Mouse (Mus musculus) stomach, postnatal 0 days (tissue): Measurements from ENCODE around the gene Cox7a1. TPM values are rescaled to one million over a fixed set of nuclear protein-coding genes. Genes with fewer than 3 reads are reported as not detected.
"Not testable (repeated sequence)": the region's sequence is repeated elsewhere in the genome, so short reads cannot be mapped to it uniquely, and the experiment has no call there.

Source experiments
- ATAC-seq: fragments of 200-750 bp; cut with Nextera tagmentation; 2 replicates; pipeline ENCODE4 v1.8.0; 2017; ENCODE audit not compliant: low FRiP score, low TSS enrichment
- DNase-seq: peaks from one replicate; pipeline ENCODE4 v3.0.0-alpha.2; 2016; ENCODE audit warnings: low spot score
- H3K27ac ChIP-seq: fragments of 300-500 bp; sonication (generic); replicated peaks from 2 replicates; pipeline ENCODE4 v1.5.1; 2014; ENCODE audit warnings: mild to moderate bottlenecking, control low read depth
- H3K27me3 ChIP-seq: fragments of 300-500 bp; sonication (generic); 2 replicates; pipeline ENCODE4 v1.6.1; 2014; ENCODE audit warnings: low read length; ENCODE audit not compliant: control insufficient read depth, insufficient read depth
- H3K36me3 ChIP-seq: fragments of 300-500 bp; sonication (generic); 2 replicates; pipeline ENCODE4 v1.6.1; 2014; ENCODE audit warnings: low read length, mixed read lengths; ENCODE audit not compliant: control insufficient read depth, insufficient read depth
- H3K4me1 ChIP-seq: fragments of 300-500 bp; sonication (generic); replicated peaks from 2 replicates; pipeline ENCODE4 v1.6.1; 2014; ENCODE audit warnings: antibody characterized with exemption; ENCODE audit not compliant: control insufficient read depth, insufficient read depth
- H3K4me2 ChIP-seq: fragments of 300-500 bp; sonication (generic); replicated peaks from 2 replicates; pipeline ENCODE4 v1.6.1; 2014; ENCODE audit warnings: low read depth, mild to moderate bottlenecking, control low read depth, moderate library complexity
- H3K4me3 ChIP-seq: fragments of 300-500 bp; sonication (generic); 2 replicates; pipeline ENCODE4 v1.5.1; 2014; ENCODE audit warnings: low read depth, low read length, control low read depth
- H3K9ac ChIP-seq: fragments of 300-500 bp; sonication (generic); 2 replicates; pipeline ENCODE4 v1.6.1; 2014; ENCODE audit warnings: mild to moderate bottlenecking, low read length, control low read depth, mixed read lengths
- H3K9me3 ChIP-seq: fragments of 300-500 bp; sonication (generic); 2 replicates; pipeline ENCODE4 v1.6.1; 2016; ENCODE audit warnings: low read length; ENCODE audit not compliant: control insufficient read depth
- CTCF ChIP-seq: IDR thresholded peaks from 2 replicates; pipeline ENCODE4 v1.5.1; 2016; ENCODE audit warnings: antibody characterized with exemption, low read depth, mild to moderate bottlenecking, moderate library complexity
- EP300 ChIP-seq: optimal IDR thresholded peaks from 2 replicates; pipeline ENCODE3; 2016; ENCODE audit warnings: antibody characterized with exemption
- WGBS: fragments of 180-500 bp; shearing (Covaris S2); extraction: QIAGEN DNeasy Blood & Tissue Kit; methylation state at CpG from one replicate; pipeline ENCODE4 v1.1.7; 2014; 5-methylcytosine and 5-hydroxymethylcytosine counted together
- polyA plus RNA-seq: library from polyadenylated mRNA; unstranded; fragments of >200 nt; fragmentation: Nextera tagmentation; extraction: Ambion mirVana; gene quantifications from 2 replicates; pipeline ENCODE4 v1.2.1, GENCODE M21; 2015

The Cox7a1 gene
- polyA plus RNA-seq, 1 experiment from 2014 or later, result 38.8 TPM

- DNase-seq, result no peak
These were observed 13.5 kb upstream of the Cox7a1 start for GRCm38 (mm10) chr7:30170283-30170951.

GRCm38 (mm10) chr7:30176474-30176873 lies 7.5 kb upstream of the Cox7a1 start:
- WGBS, result 83% methylated on average over 12 of the region's 12 CpGs
- no peak overlapping the region for H3K4me3 ChIP-seq
- H3K27ac ChIP-seq, result no peak overlapping the region
- TF ChIP-seq CTCF (no peak), EP300 (no peak)
- H3K4me1 ChIP-seq, result no peaks in the 10 kb centered on the region
- H3K36me3 ChIP-seq, result peaks cover 8% of the 10 kb centered on the region
- H3K27me3 ChIP-seq, result no peaks in the 10 kb centered on the region
- H3K9me3 ChIP-seq, result no peaks in the 10 kb centered on the region
- ATAC-seq (no peak), DNase-seq (no peak)
- H3K9ac ChIP-seq, result no peak overlapping the region; the same call in 1 of the 2 replicates
- no peak overlapping the region for H3K4me2 ChIP-seq

More at GRCm38 (mm10) chr7:30170283-30170951, 13.5 kb upstream of the Cox7a1 start:
- Histone ChIP-seq H3K4me1 (no peaks in the 10 kb centered on the region), H3K27ac (peak overlapping the region; percentile 88; the same call in 1 of the 2 replicates), H3K36me3 (no peaks in the 10 kb centered on the region), H3K27me3 (no peaks in the 10 kb centered on the region), H3K4me2 (peak overlapping the region; percentile 72), H3K4me3 (peak overlapping the region; percentile 74), H3K9me3 (no peaks in the 10 kb centered on the region), H3K9ac (peak overlapping the region; percentile 82)
- TF ChIP-seq CTCF (no peak), EP300 (no peak)
- ATAC-seq, result peak; percentile 52
- WGBS, result 18% methylated on average over 11 of the region's 11 CpGs

DNA sequence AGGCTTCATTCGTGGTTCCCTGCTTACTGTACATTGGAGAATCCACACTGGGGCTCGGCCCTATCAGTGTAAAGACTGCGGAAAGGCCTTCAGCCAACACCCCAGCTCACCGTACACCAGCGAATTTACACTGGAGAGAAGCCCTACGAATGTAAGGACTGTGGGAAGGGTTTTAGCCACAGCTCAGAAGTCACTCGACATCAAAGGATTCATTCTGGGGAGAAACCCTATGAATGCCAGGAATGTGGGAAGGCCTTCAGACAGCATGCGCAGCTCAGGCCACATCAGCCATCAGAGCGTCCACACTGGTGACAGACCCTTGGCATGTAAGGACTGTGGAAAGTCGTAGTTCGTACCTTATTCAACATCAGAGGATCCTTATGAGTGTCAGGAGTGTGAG lies 5.7 kb upstream of the Cox7a1 start:
- 81% methylated on average over 11 of the region's 11 CpGs for WGBS
- H3K36me3 ChIP-seq, result peaks cover 8% of the 10 kb centered on the region
- H3K9me3 ChIP-seq, result no peaks in the 10 kb centered on the region
- no peaks in the 10 kb centered on the region for H3K4me1 ChIP-seq
- no peak overlapping the region for H3K9ac ChIP-seq
- no peak overlapping the region for H3K4me2 ChIP-seq
- no peaks in the 10 kb centered on the region for H3K27me3 ChIP-seq
- DNase-seq (no peak), ATAC-seq (no peak)
- no peak overlapping the region for H3K27ac ChIP-seq
- H3K4me3 ChIP-seq, result no peak overlapping the region
- TF ChIP-seq CTCF (no peak), EP300 (no peak)

- H3K9ac ChIP-seq, result no peak overlapping the region
- no peak overlapping the region for H3K27ac ChIP-seq
- ATAC-seq (0 out of 2 replicates have a peak, but pooled peaks have one; percentile 15), DNase-seq (peak; percentile 81)
- H3K4me3 ChIP-seq, result no peak overlapping the region
- H3K27me3 ChIP-seq, result no peaks in the 10 kb centered on the region
- peak; percentile 93 for TF ChIP-seq CTCF
- no peak for TF ChIP-seq EP300
- WGBS, result 4% methylated on average over 4 of the region's 4 CpGs
- no peaks in the 10 kb centered on the region for H3K9me3 ChIP-seq
- H3K4me1 ChIP-seq, result no peaks in the 10 kb centered on the region
- peaks cover 8% of the 10 kb centered on the region for H3K36me3 ChIP-seq
- H3K4me2 ChIP-seq, result no peak overlapping the region
These were observed 2.6 kb upstream of the Cox7a1 start for GRCm38 (mm10) chr7:30181308-30181707.

DNA sequence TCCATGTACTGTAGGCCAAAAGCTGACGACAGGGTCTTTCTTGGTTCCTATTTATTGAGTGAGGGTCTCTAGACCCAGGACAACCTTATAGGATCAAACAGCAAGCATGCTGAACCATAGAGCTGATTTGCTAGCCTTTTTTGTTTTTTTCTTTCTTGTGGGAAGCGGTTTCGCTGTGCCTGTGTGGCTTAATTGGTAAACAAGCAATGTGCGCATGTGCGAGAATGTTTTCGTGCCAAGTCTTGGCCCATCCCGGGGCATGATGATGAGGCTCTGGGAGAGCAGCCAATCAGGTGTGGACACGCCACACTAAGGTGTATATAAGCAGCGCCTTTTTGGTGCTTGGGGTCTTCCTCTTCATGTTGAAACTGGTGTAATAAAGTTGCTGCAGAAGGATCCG lies 2.0 kb upstream of the Cox7a1 start:
- H3K9ac ChIP-seq, ATAC-seq, H3K9me3 ChIP-seq, H3K27me3 ChIP-seq, H3K4me1 ChIP-seq, H3K4me3 ChIP-seq, DNase-seq, H3K4me2 ChIP-seq, H3K27ac ChIP-seq: not testable (repeated sequence)
- peaks cover 14% of the 10 kb centered on the region for H3K36me3 ChIP-seq
- WGBS, result 87% methylated on average over 9 of the region's 10 CpGs

GRCm38 (mm10) chr7:30183189-30183588 lies 755 bp upstream of the Cox7a1 start:
- not testable (repeated sequence) for H3K4me3 ChIP-seq, H3K27me3 ChIP-seq, H3K9ac ChIP-seq, H3K4me1 ChIP-seq, H3K9me3 ChIP-seq, DNase-seq, H3K27ac ChIP-seq, ATAC-seq, H3K4me2 ChIP-seq
- 77% methylated on average over 6 of the region's 7 CpGs for WGBS
- H3K36me3 ChIP-seq, result peaks cover 12% of the 10 kb centered on the region
